In genomic region chr9:70018879-70019278, GRCm38 (mm10) we compare ENCODE assay signal across 14 mouse cellular contexts. TPM values are rescaled to one million over a fixed set of nuclear protein-coding genes. Genes with fewer than 3 reads are reported as not detected.
DNase-seq lines count a peak whose midpoint lies in the region; ATAC-seq and TF ChIP-seq lines count a peak whose summit lies in the region.
"Had no signal": no experiment of that assay in that cellular context is flagged by ENCODE, and none has a peak within 500 bp of the region (broad histone marks: within the 10 kb centered on the region; RNA-seq: fewer than 3 reads in every experiment).

No protein-coding gene starts in this region.

- H3K9me3 ChIP-seq in liver, embryonic 14.5 days (ENCODE audit: control insufficient read depth, low read length), result no peaks in the 10 kb centered on the region
- no peaks in the 10 kb centered on the region for H3K9me3 ChIP-seq in liver, embryonic 11.5 days (ENCODE audit: control insufficient read depth, low read length)
- H3K9me3 ChIP-seq: hindbrain, embryonic 12.5 days; lung, embryonic 15.5 days; neural tube, embryonic 12.5 days had no signal

- ATAC-seq in liver, embryonic 14.5 days (ENCODE audit: insufficient read depth), result no peak
- ATAC-seq in liver, embryonic 11.5 days (replicated peaks; ENCODE audit: low FRiP score), result no peak
- no peak for ATAC-seq in frontal cortex, adult (ENCODE audit: low TSS enrichment)

- H3K27me3 ChIP-seq in liver, embryonic 14.5 days (ENCODE audit: control insufficient read depth, insufficient read depth, low read length), result no peaks in the 10 kb centered on the region
- H3K27me3 ChIP-seq in liver, embryonic 11.5 days (replicated peaks; ENCODE audit: control insufficient read depth, insufficient read depth, low read length), result no peaks in the 10 kb centered on the region
- H3K27me3 ChIP-seq: hindbrain, embryonic 12.5 days; lung, embryonic 15.5 days; neural tube, embryonic 12.5 days had no signal

- TF ChIP-seq CTCF in liver, embryonic 14.5 days (IDR thresholded peaks at IDR 0.05; ENCODE audit: low read depth), result peak; percentile 49; the same call in 1 of the 2 replicates

- DNase-seq in embryo, embryonic 10 days (ENCODE audit: low spot score), result peak; percentile 10
- DNase-seq in embryo, embryonic 9.5 days (ENCODE audit: extremely low spot score), result no peak
- DNase-seq in liver, embryonic 14.5 days (ENCODE audit: low read depth in 3 of 3, low spot score in 3 of 3), result no peak
- DNase-seq in liver, embryonic 11.5 days (ENCODE audit: low spot score), result no peak
- peak; percentile 52 for DNase-seq in NIH3T3 (ENCODE audit: low read depth)
- DNase-seq in lung, postnatal 36 days, result peak; percentile 16
- DNase-seq in gastrocnemius, postnatal 4 days (ENCODE audit: low spot score in 2 of 2), result no peak
- DNase-seq: gastrocnemius, postnatal 25 days had no signal

- no peak overlapping the region for H3K4me3 ChIP-seq in liver, embryonic 14.5 days (ENCODE audit: insufficient read depth in 1 of 2, low read depth in 2 of 2, low read length in 2 of 2)
- H3K4me3 ChIP-seq in liver, embryonic 11.5 days (ENCODE audit: low read depth, low read length), result no peak overlapping the region
- H3K4me3 ChIP-seq: hindbrain, embryonic 12.5 days; lung, embryonic 15.5 days; neural tube, embryonic 12.5 days had no signal

- no peak overlapping the region for H3K4me2 ChIP-seq in liver, embryonic 14.5 days (ENCODE audit: low read depth)
- no peak overlapping the region for H3K4me2 ChIP-seq in liver, embryonic 11.5 days
- H3K4me2 ChIP-seq: hindbrain, embryonic 12.5 days; lung, embryonic 15.5 days; neural tube, embryonic 12.5 days had no signal

- no peak overlapping the region for H3K9ac ChIP-seq in liver, embryonic 14.5 days (replicated peaks)
- H3K9ac ChIP-seq in liver, embryonic 11.5 days (ENCODE audit: low read depth, low read length), result no peak overlapping the region
- H3K9ac ChIP-seq: hindbrain, embryonic 12.5 days; lung, embryonic 15.5 days; neural tube, embryonic 12.5 days had no signal

- no peak for TF ChIP-seq EP300 in liver, embryonic 14.5 days (IDR thresholded peaks at IDR 0.05; ENCODE audit: low read depth)

- no peak overlapping the region for H3K27ac ChIP-seq in liver, embryonic 14.5 days
- H3K27ac ChIP-seq in liver, embryonic 11.5 days (ENCODE audit: low read depth, low read length), result no peak overlapping the region
- H3K27ac ChIP-seq: hindbrain, embryonic 12.5 days; lung, embryonic 15.5 days; neural tube, embryonic 12.5 days had no signal

- peaks cover 14 to 25% of the 10 kb centered on the region in 2 experiments for H3K4me1 ChIP-seq in liver, embryonic 14.5 days (replicated peaks; ENCODE audit: control insufficient read depth in 2 of 2, insufficient read depth in 2 of 2, low read length in 1 of 2)
- peaks cover 30% of the 10 kb centered on the region for H3K4me1 ChIP-seq in liver, embryonic 11.5 days (replicated peaks; ENCODE audit: control insufficient read depth, insufficient read depth, low read length)

- peaks cover 45% of the 10 kb centered on the region for H3K36me3 ChIP-seq in liver, embryonic 14.5 days (replicated peaks; ENCODE audit: control insufficient read depth, insufficient read depth, low read depth)
- peaks cover 3% of the 10 kb centered on the region; the same call in 1 of the 2 replicates for H3K36me3 ChIP-seq in liver, embryonic 11.5 days (ENCODE audit: control insufficient read depth, insufficient read depth, low read length)

RNA-seq across cellular contexts. Expression of gene Gtf2a2, which starts 6.5 kb away (rescaled TPM):
- polyA plus RNA-seq in liver, embryonic 14.5 days (2012; rRNA removed), result 34.6 and 55.2 TPM in 2 replicates
- polyA plus RNA-seq in liver, embryonic 14.5 days (2014; fragmentation: Nextera tagmentation; extraction: Ambion mirVana), result 148 and 150 TPM in 2 replicates
- polyA plus RNA-seq in liver, embryonic 11.5 days (2014; fragmentation: Nextera tagmentation; extraction: Ambion mirVana), result 225 and 249 TPM in 2 replicates
- total RNA-seq in gastrocnemius, postnatal 4 days (2021), result 10 to 100 TPM; 59.9 to 79.1 TPM

RNA-seq across cellular contexts. Expression of gene Gcnt3, which starts 19.0 kb away (rescaled TPM):
- not detected in 2 replicates for polyA plus RNA-seq in liver, embryonic 14.5 days (2012; rRNA removed)
- polyA plus RNA-seq in liver, embryonic 14.5 days (2014; fragmentation: Nextera tagmentation; extraction: Ambion mirVana), result not detected in 2 replicates
- not detected in 2 replicates for polyA plus RNA-seq in liver, embryonic 11.5 days (2014; fragmentation: Nextera tagmentation; extraction: Ambion mirVana)
- not detected for total RNA-seq in gastrocnemius, postnatal 4 days (2021)
- total RNA-seq: gastrocnemius, postnatal 25 days; layer of hippocampus, postnatal 10 days had no signal
- polyA plus RNA-seq: hindbrain, embryonic 12.5 days; neural tube, embryonic 12.5 days; spleen, adult 2 months had no signal

RNA-seq across cellular contexts. Expression of gene Bnip2, which starts 29.6 kb away (rescaled TPM):
- 13.9 and 23.8 TPM in 2 replicates for polyA plus RNA-seq in liver, embryonic 14.5 days (2012; rRNA removed)
- 46.6 and 49.4 TPM in 2 replicates for polyA plus RNA-seq in liver, embryonic 14.5 days (2014; fragmentation: Nextera tagmentation; extraction: Ambion mirVana)
- 95.3 and 95.6 TPM in 2 replicates for polyA plus RNA-seq in liver, embryonic 11.5 days (2014; fragmentation: Nextera tagmentation; extraction: Ambion mirVana)
- 10 to 100 TPM; 81.0 to 81.7 TPM for total RNA-seq in gastrocnemius, postnatal 4 days (2021)

Comparison
In these comparisons a context has a peak if more than half of its experiments do, and no peak if none do; other contexts are left out.
1. DNase-seq: peak in embryo, embryonic 10 days (single experiment), NIH3T3 (single experiment) and lung, postnatal 36 days (single experiment); none in embryo, embryonic 9.5 days (single experiment), liver, embryonic 14.5 days (0 of 3), liver, embryonic 11.5 days (single experiment) and gastrocnemius, postnatal 4 days (0 of 2).